Comparison of ENCODE assay signal across 9 mouse cellular contexts in genomic region chr4:63417318-63417957, GRCm38 (mm10). TPM values are rescaled to one million over a fixed set of nuclear protein-coding genes. Genes with fewer than 3 reads are reported as not detected.
A peak's percentile ranks its signal among the peaks of the same experiment; 100 is the strongest.
DNase-seq lines count a peak whose midpoint lies in the region; ATAC-seq and TF ChIP-seq lines count a peak whose summit lies in the region.
"Had no signal": no experiment of that assay in that cellular context is flagged by ENCODE, and none has a peak within 500 bp of the region (broad histone marks: within the 10 kb centered on the region; RNA-seq: fewer than 3 reads in every experiment).

No protein-coding gene starts in this region.

- no peak overlapping the region for H3K4me2 ChIP-seq in hindbrain, embryonic 16.5 days (ENCODE audit: low read length)

- no peaks in the 10 kb centered on the region for H3K9me3 ChIP-seq in hindbrain, embryonic 16.5 days (ENCODE audit: control insufficient read depth, low read length)

- no peaks in the 10 kb centered on the region for H3K27me3 ChIP-seq in cerebellum, adult 2 months (ENCODE audit: control insufficient read depth, insufficient read depth, low read length)
- H3K27me3 ChIP-seq in hindbrain, embryonic 16.5 days (replicated peaks; ENCODE audit: control insufficient read depth, insufficient read depth, low read length), result no peaks in the 10 kb centered on the region

- H3K27ac ChIP-seq in cerebellum, adult 2 months (ENCODE audit: insufficient read depth, low read length), result no peak overlapping the region
- H3K27ac ChIP-seq in hindbrain, embryonic 16.5 days (ENCODE audit: low read depth, low read length), result no peak overlapping the region
- H3K27ac ChIP-seq: macrophage had no signal

- no peaks in the 10 kb centered on the region for H3K4me1 ChIP-seq in cerebellum, adult 2 months (ENCODE audit: control insufficient read depth, insufficient read depth, low read length)
- peaks cover 2% of the 10 kb centered on the region; the same call in 1 of the 2 replicates for H3K4me1 ChIP-seq in hindbrain, embryonic 16.5 days (ENCODE audit: control insufficient read depth, insufficient read depth, low read depth, low read length)

- H3K36me3 ChIP-seq in hindbrain, embryonic 16.5 days (ENCODE audit: control insufficient read depth, insufficient read depth, low read length), result no peaks in the 10 kb centered on the region

- H3K9ac ChIP-seq in hindbrain, embryonic 16.5 days (ENCODE audit: low read depth, low read length), result 0 out of 2 replicates have a peak overlapping the region, but pooled peaks have one; percentile 39

- 20% methylated on average over 9 of the region's 9 CpGs for WGBS in cerebellum, adult 2 months
- 16% methylated on average over 9 of the region's 9 CpGs for WGBS in hindbrain, embryonic 16.5 days

- TF ChIP-seq CTCF in cerebellum, adult 2 months (IDR thresholded peaks at IDR 0.05; ENCODE audit: borderline replicate concordance, insufficient read depth, low read depth, low read length), result peak; percentile 78

- peak; percentile 95 for DNase-seq in NIH3T3 (ENCODE audit: low read depth)
- peak; percentile 70 to 73 for DNase-seq in cerebellum, adult 2 months
- DNase-seq in forelimb bud, embryonic 11.5 days (ENCODE audit: low read depth, low spot score), result peak; percentile 90
- DNase-seq in layer of hippocampus, postnatal 25 days (ENCODE audit: extremely low spot score in 1 of 2, low spot score in 1 of 2), result peak; percentile 75 to 92
- DNase-seq in lung, postnatal 36 days, result peak; percentile 94
- DNase-seq in right cerebral cortex, adult 2 months (ENCODE audit: low spot score in 2 of 2), result peak; percentile 89
- peak; percentile 55 to 84 for DNase-seq in urinary bladder, postnatal 4 days (ENCODE audit: low spot score in 2 of 2)

- H3K4me3 ChIP-seq in cerebellum, adult 2 months (replicated peaks; ENCODE audit: insufficient read depth, low read depth, low read length), result no peak overlapping the region
- no peak overlapping the region for H3K4me3 ChIP-seq in hindbrain, embryonic 16.5 days (ENCODE audit: low read length)

- no peak for TF ChIP-seq POLR2A in cerebellum, adult 2 months (IDR thresholded peaks at IDR 0.05; ENCODE audit: borderline replicate concordance, insufficient read depth, low read length)

- ATAC-seq in hindbrain, embryonic 16.5 days, result peak; percentile 83

RNA-seq across cellular contexts. Expression of gene Akna, which starts 14.3 kb away (rescaled TPM):
- 1.9 TPM in 2 replicates for polyA plus RNA-seq in cerebellum, adult 2 months (2012; rRNA removed)
- 4.6 and 6.5 TPM in 2 replicates for polyA plus RNA-seq in hindbrain, embryonic 16.5 days (2015; fragmentation: Nextera tagmentation; extraction: Ambion mirVana)
- 1 to 10 TPM; 2.6 to 4.4 TPM for total RNA-seq in layer of hippocampus, postnatal 25 days (2021)

RNA-seq across cellular contexts. Expression of gene Orm2, which starts 55.2 kb away (rescaled TPM):
- not detected in 2 replicates for polyA plus RNA-seq in cerebellum, adult 2 months (2012; rRNA removed)
- not detected in 2 replicates for polyA plus RNA-seq in hindbrain, embryonic 16.5 days (2015; fragmentation: Nextera tagmentation; extraction: Ambion mirVana)
- total RNA-seq in layer of hippocampus, postnatal 25 days (2021), result not detected
- polyA plus RNA-seq: macrophage had no signal
